Mouse (Mus musculus): Measurements from ENCODE around the gene Fezf1. TPM values are rescaled to one million over a fixed set of nuclear protein-coding genes. Genes with fewer than 3 reads are reported as not detected.

Fezf1 gene
- total and polyA plus RNA-seq, 2 experiments from 2014 or later: 1.3 to 10.8 TPM

DNA sequence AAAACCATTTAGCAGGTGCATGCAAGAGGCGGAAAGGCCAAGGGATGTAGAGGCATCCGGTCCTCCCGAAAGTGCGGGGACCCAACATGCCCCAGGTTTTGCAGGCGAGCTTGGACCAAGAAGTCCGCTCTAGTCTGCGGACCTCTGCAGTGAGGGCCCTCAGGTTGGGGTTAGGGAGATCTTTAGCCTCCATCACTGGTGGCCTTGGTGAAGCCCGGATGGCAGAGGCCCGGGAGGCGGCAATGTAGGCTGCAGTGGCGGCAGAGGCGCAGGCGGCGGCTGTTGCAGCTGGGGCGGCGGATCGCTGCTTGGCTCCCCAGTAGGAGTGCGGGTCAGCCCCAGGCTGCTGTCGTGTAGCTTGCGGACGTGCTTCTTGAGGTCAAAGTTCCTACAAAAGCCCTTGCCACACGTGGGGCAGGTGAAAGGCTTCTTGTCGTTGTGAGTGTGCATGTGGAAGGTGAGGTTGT is 2.6 kb downstream of the Fezf1 start:
- peaks cover 81% of the 10 kb centered on the region for H3K27me3 ChIP-seq (ENCODE audit: insufficient read depth, low read length)
- no peak overlapping the region for H3K4me2 ChIP-seq (ENCODE audit: low read depth, low read length, poor library complexity, severe bottlenecking)
- no peaks in the 10 kb centered on the region for H3K9me3 ChIP-seq (ENCODE audit: low read length)
- DNase-seq (ENCODE audit: low spot score) (no peak), ATAC-seq (ENCODE audit: low FRiP score) (no peak)
- no peak overlapping the region for H3K9ac ChIP-seq (replicated peaks; ENCODE audit: low read length, poor library complexity, severe bottlenecking)
- WGBS: 2% methylated on average over 23 of the region's 23 CpGs
- no peak overlapping the region for H3K27ac ChIP-seq (ENCODE audit: low read depth, low read length)
- no peak overlapping the region for H3K4me3 ChIP-seq (ENCODE audit: low read depth, low read length)
- no peaks in the 10 kb centered on the region for H3K4me1 ChIP-seq (ENCODE audit: insufficient read depth, low read length)
- no peak for TF ChIP-seq CTCF (IDR thresholded peaks at IDR 0.05)
- H3K36me3 ChIP-seq (ENCODE audit: insufficient read depth, low read length): no peaks in the 10 kb centered on the region

DNA sequence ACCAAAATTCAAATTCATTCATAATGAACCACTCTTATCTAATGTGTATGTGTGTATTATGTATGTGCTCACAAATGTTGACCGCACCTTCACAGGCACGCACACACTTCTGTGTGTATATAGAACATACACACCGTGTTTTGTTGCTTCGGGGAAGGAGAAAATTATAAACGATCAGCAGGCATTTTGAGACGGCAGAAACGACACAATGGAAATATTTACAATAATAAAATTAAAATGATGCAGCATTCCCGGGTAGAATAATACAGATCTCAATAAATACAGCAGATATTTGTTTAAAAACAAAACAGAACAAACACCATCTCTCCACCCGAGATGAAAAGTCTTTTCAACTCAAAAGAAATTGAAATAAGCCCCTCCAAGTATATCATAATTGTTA is 3.0 kb downstream of the Fezf1 start:
- no peak for ATAC-seq (ENCODE audit: low FRiP score)

GRCm38 (mm10) chr6:23243821-23244760 is 4.1 kb downstream of the Fezf1 start:
- no peak overlapping the region for H3K4me3 ChIP-seq (ENCODE audit: low read depth, low read length)
- H3K9ac ChIP-seq (replicated peaks; ENCODE audit: low read length, poor library complexity, severe bottlenecking): no peak overlapping the region
- no peak for TF ChIP-seq CTCF (IDR thresholded peaks at IDR 0.05)
- ATAC-seq (ENCODE audit: low FRiP score) (no peak), DNase-seq (ENCODE audit: low spot score) (no peak)
- peaks cover 78% of the 10 kb centered on the region for H3K27me3 ChIP-seq (ENCODE audit: insufficient read depth, low read length)
- H3K27ac ChIP-seq (ENCODE audit: low read depth, low read length): no peak overlapping the region
- no peaks in the 10 kb centered on the region for H3K36me3 ChIP-seq (ENCODE audit: insufficient read depth, low read length)
- H3K4me1 ChIP-seq (ENCODE audit: insufficient read depth, low read length): no peaks in the 10 kb centered on the region
- no peaks in the 10 kb centered on the region for H3K9me3 ChIP-seq (ENCODE audit: low read length)
- no peak overlapping the region for H3K4me2 ChIP-seq (ENCODE audit: low read depth, low read length, poor library complexity, severe bottlenecking)
- WGBS: 4% methylated on average over 15 of the region's 15 CpGs

More for the DNA sequence above, 3.0 kb downstream of the Fezf1 start:
- no peak for DNase-seq (ENCODE audit: low spot score)
- Histone ChIP-seq H3K9me3 (ENCODE audit: low read length) (no peaks in the 10 kb centered on the region), H3K36me3 (ENCODE audit: insufficient read depth, low read length) (no peaks in the 10 kb centered on the region), H3K9ac (replicated peaks; ENCODE audit: low read length, poor library complexity, severe bottlenecking) (no peak overlapping the region), H3K27me3 (ENCODE audit: insufficient read depth, low read length) (peaks cover 79% of the 10 kb centered on the region), H3K4me1 (ENCODE audit: insufficient read depth, low read length) (no peaks in the 10 kb centered on the region), H3K27ac (ENCODE audit: low read depth, low read length) (no peak overlapping the region), H3K4me2 (ENCODE audit: low read depth, low read length, poor library complexity, severe bottlenecking) (no peak overlapping the region), H3K4me3 (ENCODE audit: low read depth, low read length) (no peak overlapping the region)
- no peak for TF ChIP-seq CTCF (IDR thresholded peaks at IDR 0.05)
- WGBS: 18% methylated on average over 9 of the region's 9 CpGs

- no peak for TF ChIP-seq CTCF (IDR thresholded peaks at IDR 0.05)
- Histone ChIP-seq H3K36me3 (ENCODE audit: insufficient read depth, low read length) (no peaks in the 10 kb centered on the region), H3K9me3 (ENCODE audit: low read length) (no peaks in the 10 kb centered on the region), H3K4me3 (ENCODE audit: low read depth, low read length) (no peak overlapping the region), H3K9ac (replicated peaks; ENCODE audit: low read length, poor library complexity, severe bottlenecking) (no peak overlapping the region), H3K4me1 (ENCODE audit: insufficient read depth, low read length) (no peaks in the 10 kb centered on the region), H3K27me3 (ENCODE audit: insufficient read depth, low read length) (no peaks in the 10 kb centered on the region), H3K27ac (ENCODE audit: low read depth, low read length) (no peak overlapping the region), H3K4me2 (ENCODE audit: low read depth, low read length, poor library complexity, severe bottlenecking) (no peak overlapping the region)
- WGBS: 33% methylated on average over 3 of the region's 3 CpGs
- ATAC-seq (ENCODE audit: low FRiP score) (no peak), DNase-seq (ENCODE audit: low spot score) (no peak)
Measured at GRCm38 (mm10) chr6:23211499-23211898, 36.7 kb downstream of the Fezf1 start.

DNA sequence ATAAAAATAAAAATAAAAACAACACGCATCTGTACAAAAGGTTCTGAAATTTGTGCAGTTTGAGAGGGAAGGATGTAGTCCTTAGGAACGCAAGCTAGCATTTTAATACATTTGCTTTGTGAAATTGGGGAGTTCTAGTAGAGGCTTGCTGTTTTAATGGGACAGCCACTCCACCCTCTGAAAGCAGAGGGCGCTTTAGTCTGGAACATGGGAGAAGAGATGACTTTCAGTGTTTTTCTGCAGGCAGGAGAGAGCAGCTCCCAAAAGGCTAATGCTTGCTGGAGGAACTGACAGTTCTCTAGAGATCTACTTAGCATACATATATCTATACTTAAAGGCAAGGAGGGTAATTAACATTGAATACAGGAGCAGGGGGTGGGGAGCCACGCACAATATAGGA is 40.4 kb downstream of the Fezf1 start:
- Histone ChIP-seq H3K4me1 (ENCODE audit: insufficient read depth, low read length) (no peaks in the 10 kb centered on the region), H3K4me2 (ENCODE audit: low read depth, low read length, poor library complexity, severe bottlenecking) (no peak overlapping the region), H3K36me3 (ENCODE audit: insufficient read depth, low read length) (no peaks in the 10 kb centered on the region), H3K27me3 (ENCODE audit: insufficient read depth, low read length) (no peaks in the 10 kb centered on the region), H3K9me3 (ENCODE audit: low read length) (no peaks in the 10 kb centered on the region), H3K27ac (ENCODE audit: low read depth, low read length) (no peak overlapping the region), H3K9ac (replicated peaks; ENCODE audit: low read length, poor library complexity, severe bottlenecking) (no peak overlapping the region), H3K4me3 (ENCODE audit: low read depth, low read length) (no peak overlapping the region)
- peak; percentile 54 for TF ChIP-seq CTCF (IDR thresholded peaks at IDR 0.05)
- DNase-seq (ENCODE audit: low spot score) (peak; percentile 22), ATAC-seq (ENCODE audit: low FRiP score) (no peak)
- WGBS: 67% methylated on average over 4 of the region's 4 CpGs

DNA sequence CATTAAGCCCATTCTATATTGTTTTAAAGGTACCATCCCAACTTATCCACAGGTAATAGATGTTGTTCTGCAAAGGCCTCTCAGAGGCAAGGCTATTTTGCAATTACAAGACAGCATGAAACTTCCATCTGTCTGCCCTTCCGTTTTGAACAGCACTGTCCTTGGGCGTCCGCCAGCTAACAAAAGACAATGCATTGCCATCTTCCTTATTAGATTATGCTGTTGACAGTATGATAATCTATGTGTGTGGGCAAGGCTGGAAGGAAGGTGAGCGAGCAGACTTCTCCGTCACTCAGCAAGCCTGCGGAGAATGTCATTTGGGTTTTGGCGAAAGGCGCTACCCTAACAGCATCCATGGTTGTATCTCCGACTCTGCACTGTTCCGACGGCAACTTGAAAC is 45.5 kb downstream of the Fezf1 start:
- Histone ChIP-seq H3K9ac (replicated peaks; ENCODE audit: low read length, poor library complexity, severe bottlenecking) (no peak overlapping the region), H3K27ac (ENCODE audit: low read depth, low read length) (no peak overlapping the region), H3K36me3 (ENCODE audit: insufficient read depth, low read length) (no peaks in the 10 kb centered on the region), H3K4me3 (ENCODE audit: low read depth, low read length) (no peak overlapping the region), H3K9me3 (ENCODE audit: low read length) (no peaks in the 10 kb centered on the region), H3K4me2 (ENCODE audit: low read depth, low read length, poor library complexity, severe bottlenecking) (no peak overlapping the region), H3K27me3 (ENCODE audit: insufficient read depth, low read length) (no peaks in the 10 kb centered on the region), H3K4me1 (ENCODE audit: insufficient read depth, low read length) (no peaks in the 10 kb centered on the region)
- DNase-seq (ENCODE audit: low spot score): peak; percentile 32
- WGBS: 78% methylated on average over 11 of the region's 11 CpGs
- ATAC-seq (ENCODE audit: low FRiP score): no peak
- no peak for TF ChIP-seq CTCF (IDR thresholded peaks at IDR 0.05)

Other genes starting within 250 kb of the Fezf1 start
- gene Aass, start 115.4 kb downstream of the Fezf1 start, total RNA-seq (2014; rRNA removed): 0.16 and 0.57 TPM in 2 replicates
- 0.29 and 0.64 TPM in 2 replicates for gene Aass, start 115.4 kb downstream of the Fezf1 start, polyA plus RNA-seq (2015; fragmentation: Nextera tagmentation; extraction: Ambion mirVana)

Measured in midbrain, postnatal 0 days (tissue).